Mouse (Mus musculus) liver, embryonic 16.5 days (tissue): ENCODE data around the gene Pxylp1. TPM values are rescaled to one million over a fixed set of nuclear protein-coding genes. Genes with fewer than 3 reads are reported as not detected.
A peak's percentile ranks its signal among the peaks of the same experiment; 100 is the strongest.

Source experiments
- ATAC-seq: fragments of 200-750 bp; cut with Nextera tagmentation; 2 replicates; pipeline ENCODE4 v1.8.0; 2017; ENCODE audit warnings: low read depth, mild to moderate bottlenecking, moderate number of reproducible peaks, moderate library complexity
- H3K27ac ChIP-seq: fragments of 300-500 bp; sonication (generic); 2 replicates; pipeline ENCODE4 v1.5.1; 2014; ENCODE audit warnings: mild to moderate bottlenecking, low read length
- H3K27me3 ChIP-seq: fragments of 300-500 bp; sonication (generic); 2 replicates; pipeline ENCODE4 v1.6.1; 2014; ENCODE audit warnings: low read depth, low read length, mixed read lengths; ENCODE audit not compliant: control insufficient read depth, insufficient read depth
- H3K36me3 ChIP-seq: fragments of 300-500 bp; sonication (generic); 2 replicates; pipeline ENCODE4 v1.6.1; 2014; ENCODE audit warnings: mild to moderate bottlenecking; ENCODE audit not compliant: control insufficient read depth, insufficient read depth
- H3K4me1 ChIP-seq: fragments of 300-500 bp; sonication (generic); 2 replicates; pipeline ENCODE4 v1.6.1; 2014; ENCODE audit warnings: low read depth, low read length, mixed read lengths; ENCODE audit not compliant: control insufficient read depth
- H3K4me2 ChIP-seq: fragments of 300-500 bp; sonication (generic); 2 replicates; pipeline ENCODE4 v1.6.1; 2014; ENCODE audit warnings: low read depth, low read length, mixed read lengths
- H3K4me3 ChIP-seq: fragments of 300-500 bp; sonication (generic); 2 replicates; pipeline ENCODE4 v1.5.1; 2014; ENCODE audit warnings: low read depth, mild to moderate bottlenecking, low read length
- H3K9ac ChIP-seq: fragments of 300-500 bp; sonication (generic); 2 replicates; pipeline ENCODE4 v1.6.1; 2014; ENCODE audit warnings: low read depth, low read length
- H3K9me3 ChIP-seq: fragments of 300-500 bp; sonication (generic); replicated peaks from 2 replicates; pipeline ENCODE4 v1.6.1; 2016; ENCODE audit warnings: low read length; ENCODE audit not compliant: control insufficient read depth
- WGBS: fragments of 180-500 bp; shearing (Covaris S2); extraction: QIAGEN DNeasy Blood & Tissue Kit; methylation state at CpG from one replicate; pipeline ENCODE4 v1.1.7; 2014; ENCODE audit not compliant: insufficient replicate concordance; 5-methylcytosine and 5-hydroxymethylcytosine counted together
- polyA plus RNA-seq: library from polyadenylated mRNA; unstranded; fragments of >200 nt; fragmentation: Nextera tagmentation; extraction: Ambion mirVana; gene quantifications from 2 replicates; pipeline ENCODE4 v1.2.1, GENCODE M21; 2015

Gene Pxylp1
- polyA plus RNA-seq, 1 experiment from 2014 or later = 6.3 TPM

GRCm38 (mm10) chr9:96887954-96888353 lies 4.5 kb downstream of the Pxylp1 start:
- Histone ChIP-seq H3K4me1 (no peaks in the 10 kb centered on the region; the same call in 1 of the 2 replicates), H3K27ac (no peak overlapping the region), H3K9ac (no peak overlapping the region; the same call in 1 of the 2 replicates), H3K4me2 (0 out of 2 replicates have a peak overlapping the region, but pooled peaks have one; percentile 67), H3K4me3 (peak overlapping the region; percentile 61), H3K27me3 (peaks cover 23% of the 10 kb centered on the region), H3K9me3 (no peaks in the 10 kb centered on the region), H3K36me3 (no peaks in the 10 kb centered on the region)
- WGBS = 38% methylated on average over 6 of the region's 6 CpGs
- no peak for ATAC-seq

GRCm38 (mm10) chr9:96887492-96887891 lies 5.0 kb downstream of the Pxylp1 start:
- Histone ChIP-seq H3K4me1 (no peaks in the 10 kb centered on the region; the same call in 1 of the 2 replicates), H3K4me3 (no peak overlapping the region), H3K9ac (no peak overlapping the region), H3K9me3 (no peaks in the 10 kb centered on the region), H3K4me2 (no peak overlapping the region), H3K27me3 (peaks cover 23% of the 10 kb centered on the region), H3K27ac (no peak overlapping the region), H3K36me3 (no peaks in the 10 kb centered on the region)
- no peak for ATAC-seq

- Histone ChIP-seq H3K36me3 (no peaks in the 10 kb centered on the region), H3K4me3 (no peak overlapping the region), H3K9me3 (no peaks in the 10 kb centered on the region), H3K4me2 (no peak overlapping the region), H3K27me3 (peaks cover 23% of the 10 kb centered on the region), H3K9ac (no peak overlapping the region), H3K27ac (no peak overlapping the region), H3K4me1 (no peaks in the 10 kb centered on the region; the same call in 1 of the 2 replicates)
- WGBS = 37% methylated on average over 3 of the region's 3 CpGs
- no peak for ATAC-seq
Measured at GRCm38 (mm10) chr9:96885781-96886180, 6.7 kb downstream of the Pxylp1 start.

- Histone ChIP-seq H3K36me3 (no peaks in the 10 kb centered on the region), H3K4me1 (no peaks in the 10 kb centered on the region), H3K4me2 (no peak overlapping the region), H3K27ac (no peak overlapping the region), H3K9ac (no peak overlapping the region), H3K27me3 (peaks cover under 1% of the 10 kb centered on the region), H3K9me3 (no peaks in the 10 kb centered on the region), H3K4me3 (no peak overlapping the region)
- no peak for ATAC-seq
- 72% methylated on average over 20 of the region's 20 CpGs for WGBS
Measured at GRCm38 (mm10) chr9:96882496-96883265, 9.8 kb downstream of the Pxylp1 start.

- H3K4me2 ChIP-seq = no peak overlapping the region
- no peaks in the 10 kb centered on the region for H3K27me3 ChIP-seq
- H3K27ac ChIP-seq = no peak overlapping the region
- ATAC-seq = no peak
- H3K9ac ChIP-seq = no peak overlapping the region
- no peak overlapping the region for H3K4me3 ChIP-seq
- 58% methylated on average over 6 of the region's 6 CpGs for WGBS
- no peaks in the 10 kb centered on the region for H3K9me3 ChIP-seq
- no peaks in the 10 kb centered on the region for H3K4me1 ChIP-seq
- H3K36me3 ChIP-seq = no peaks in the 10 kb centered on the region
Measured at GRCm38 (mm10) chr9:96881901-96882300, 10.6 kb downstream of the Pxylp1 start.

- ATAC-seq = no peak
- WGBS = 75% methylated on average over 6 of the region's 6 CpGs
Measured at GRCm38 (mm10) chr9:96879024-96879423, 13.4 kb downstream of the Pxylp1 start.

GRCm38 (mm10) chr9:96878464-96878863 lies 14.0 kb downstream of the Pxylp1 start:
- H3K9ac ChIP-seq = no peak overlapping the region
- H3K36me3 ChIP-seq = no peaks in the 10 kb centered on the region
- no peaks in the 10 kb centered on the region for H3K27me3 ChIP-seq
- H3K4me2 ChIP-seq = no peak overlapping the region
- H3K4me3 ChIP-seq = no peak overlapping the region
- no peak overlapping the region for H3K27ac ChIP-seq
- WGBS = 21% methylated on average over 4 of the region's 4 CpGs
- H3K4me1 ChIP-seq = no peaks in the 10 kb centered on the region
- ATAC-seq = no peak
- no peaks in the 10 kb centered on the region for H3K9me3 ChIP-seq

More at GRCm38 (mm10) chr9:96879024-96879423, 13.4 kb downstream of the Pxylp1 start:
- no peak overlapping the region for H3K27ac ChIP-seq
- no peaks in the 10 kb centered on the region for H3K36me3 ChIP-seq
- no peaks in the 10 kb centered on the region for H3K4me1 ChIP-seq
- no peaks in the 10 kb centered on the region for H3K27me3 ChIP-seq
- H3K4me2 ChIP-seq = no peak overlapping the region
- H3K9ac ChIP-seq = no peak overlapping the region
- H3K9me3 ChIP-seq = no peaks in the 10 kb centered on the region
- no peak overlapping the region for H3K4me3 ChIP-seq

GRCm38 (mm10) chr9:96875704-96876103 lies 16.8 kb downstream of the Pxylp1 start:
- Histone ChIP-seq H3K27ac (no peak overlapping the region), H3K27me3 (no peaks in the 10 kb centered on the region), H3K4me3 (no peak overlapping the region), H3K9me3 (no peaks in the 10 kb centered on the region), H3K36me3 (no peaks in the 10 kb centered on the region), H3K4me2 (no peak overlapping the region), H3K9ac (no peak overlapping the region), H3K4me1 (no peaks in the 10 kb centered on the region)
- no peak for ATAC-seq
- 63% methylated on average over 4 of the region's 4 CpGs for WGBS

- H3K9me3 ChIP-seq = no peaks in the 10 kb centered on the region
- H3K27ac ChIP-seq = no peak overlapping the region
- no peak overlapping the region for H3K9ac ChIP-seq
- H3K27me3 ChIP-seq = no peaks in the 10 kb centered on the region
- no peaks in the 10 kb centered on the region for H3K36me3 ChIP-seq
- no peaks in the 10 kb centered on the region for H3K4me1 ChIP-seq
- no peak overlapping the region for H3K4me3 ChIP-seq
- no peak for ATAC-seq
- H3K4me2 ChIP-seq = no peak overlapping the region
- WGBS = 56% methylated on average over 5 of the region's 5 CpGs
Measured at GRCm38 (mm10) chr9:96873082-96873481, 19.4 kb downstream of the Pxylp1 start.
